Mouse (Mus musculus) embryonic facial prominence, embryonic 10.5 days (tissue): ENCODE measurements around the gene Espn. TPM values are rescaled to one million over a fixed set of nuclear protein-coding genes. Genes with fewer than 3 reads are reported as not detected.

ENCODE experiments used
- DNase-seq: peaks from one replicate; pipeline ENCODE4 v3.0.0-alpha.2; 2017; ENCODE audit warnings: low spot score
- H3K27ac ChIP-seq: fragments of 300-500 bp; sonication (generic); replicated peaks from 2 replicates; pipeline ENCODE4 v1.5.1; 2016; ENCODE audit warnings: mild to moderate bottlenecking
- H3K27me3 ChIP-seq: fragments of 300-500 bp; sonication (generic); replicated peaks from 2 replicates; pipeline ENCODE4 v1.6.1; 2016; ENCODE audit warnings: low read depth, mild to moderate bottlenecking; ENCODE audit not compliant: poor library complexity, severe bottlenecking
- H3K36me3 ChIP-seq: fragments of 300-500 bp; sonication (generic); replicated peaks from 2 replicates; pipeline ENCODE4 v1.6.1; 2016; ENCODE audit warnings: mild to moderate bottlenecking, moderate library complexity
- H3K4me1 ChIP-seq: fragments of 300-500 bp; sonication (generic); 2 replicates; pipeline ENCODE4 v1.6.1; 2016
- H3K4me3 ChIP-seq: fragments of 300-500 bp; sonication (generic); 2 replicates; pipeline ENCODE4 v1.5.1; 2016; ENCODE audit warnings: mild to moderate bottlenecking, moderate library complexity
- H3K9me3 ChIP-seq: fragments of 300-500 bp; sonication (generic); 2 replicates; pipeline ENCODE4 v1.6.1; 2016; ENCODE audit warnings: mild to moderate bottlenecking
- WGBS: fragments of 180-500 bp; shearing (Covaris S2); methylation state at CpG from one replicate; pipeline ENCODE4 v1.1.7; 2016; 5-methylcytosine and 5-hydroxymethylcytosine counted together
- polyA plus RNA-seq: library from polyadenylated mRNA; unstranded; fragments of >200 nt; fragmentation: Nextera tagmentation; extraction: Ambion mirVana; gene quantifications from 2 replicates; pipeline ENCODE4 v1.2.1, GENCODE M21; 2016

The Espn gene
- polyA plus RNA-seq, 1 experiment from 2014 or later: 10.3 TPM

GRCm38 (mm10) chr4:152096927-152097326 is 55.2 kb downstream of the Espn start:
- DNase-seq: no peak
- no peaks in the 10 kb centered on the region for H3K9me3 ChIP-seq
- H3K27me3 ChIP-seq: peaks cover 13% of the 10 kb centered on the region
- H3K4me1 ChIP-seq: peaks cover 68% of the 10 kb centered on the region
- WGBS: 41% methylated on average over 6 of the region's 6 CpGs
- peak overlapping the region; percentile 52; the same call in 1 of the 2 replicates for H3K27ac ChIP-seq
- peaks cover 4% of the 10 kb centered on the region for H3K36me3 ChIP-seq
- peak overlapping the region; percentile 23 for H3K4me3 ChIP-seq

- peak overlapping the region; percentile 52; the same call in 1 of the 2 replicates for H3K27ac ChIP-seq
- DNase-seq: peak; percentile 73
- peaks cover 13% of the 10 kb centered on the region for H3K27me3 ChIP-seq
- WGBS: 13% methylated on average over 27 of the region's 27 CpGs
- peaks cover 2% of the 10 kb centered on the region; the same call in 1 of the 2 replicates for H3K36me3 ChIP-seq
- no peaks in the 10 kb centered on the region for H3K9me3 ChIP-seq
- H3K4me3 ChIP-seq: peak overlapping the region; percentile 23
- H3K4me1 ChIP-seq: peaks cover 61% of the 10 kb centered on the region
Observed at GRCm38 (mm10) chr4:152095937-152096910, 55.9 kb downstream of the Espn start.

- H3K27me3 ChIP-seq: peaks cover 13% of the 10 kb centered on the region
- H3K4me1 ChIP-seq: peaks cover 52% of the 10 kb centered on the region
- no peak overlapping the region for H3K4me3 ChIP-seq
- H3K27ac ChIP-seq: no peak overlapping the region
- WGBS: 91% methylated on average over 12 of the region's 12 CpGs
- H3K9me3 ChIP-seq: no peaks in the 10 kb centered on the region
- no peak for DNase-seq
- H3K36me3 ChIP-seq: peaks cover 2% of the 10 kb centered on the region; the same call in 1 of the 2 replicates
Observed at GRCm38 (mm10) chr4:152094233-152094632, 57.9 kb downstream of the Espn start.

GRCm38 (mm10) chr4:152092751-152093293 is 59.3 kb downstream of the Espn start:
- Histone ChIP-seq H3K36me3 (peaks cover 2% of the 10 kb centered on the region; the same call in 1 of the 2 replicates), H3K27me3 (peaks cover 23% of the 10 kb centered on the region), H3K4me3 (no peak overlapping the region), H3K4me1 (peaks cover 50% of the 10 kb centered on the region), H3K27ac (no peak overlapping the region; the same call in 1 of the 2 replicates), H3K9me3 (no peaks in the 10 kb centered on the region)
- 76% methylated on average over 8 of the region's 8 CpGs for WGBS
- DNase-seq: no peak

- Histone ChIP-seq H3K27me3 (peaks cover 19% of the 10 kb centered on the region), H3K4me1 (peaks cover 42% of the 10 kb centered on the region), H3K4me3 (no peak overlapping the region), H3K9me3 (no peaks in the 10 kb centered on the region), H3K36me3 (peaks cover 2% of the 10 kb centered on the region; the same call in 1 of the 2 replicates), H3K27ac (no peak overlapping the region)
- 79% methylated on average over 9 of the region's 9 CpGs for WGBS
- DNase-seq: no peak
Observed at GRCm38 (mm10) chr4:152090191-152090590, 62.0 kb downstream of the Espn start.

- peak overlapping the region; percentile 91; the same call in 1 of the 2 replicates for H3K4me3 ChIP-seq
Observed at GRCm38 (mm10) chr4:152088556-152089120, 63.5 kb downstream of the Espn start.

GRCm38 (mm10) chr4:152088133-152088532 is 64.0 kb downstream of the Espn start:
- DNase-seq: no peak
- Histone ChIP-seq H3K27me3 (peaks cover 35% of the 10 kb centered on the region), H3K4me3 (peak overlapping the region; percentile 91), H3K9me3 (no peaks in the 10 kb centered on the region), H3K36me3 (no peaks in the 10 kb centered on the region; the same call in 1 of the 2 replicates), H3K4me1 (peaks cover 47% of the 10 kb centered on the region), H3K27ac (no peak overlapping the region)
- 41% methylated on average over 4 of the region's 4 CpGs for WGBS

More at GRCm38 (mm10) chr4:152088556-152089120, 63.5 kb downstream of the Espn start:
- 50% methylated on average over 8 of the region's 8 CpGs for WGBS
- H3K27me3 ChIP-seq: peaks cover 34% of the 10 kb centered on the region
- DNase-seq: no peak
- peaks cover 47% of the 10 kb centered on the region for H3K4me1 ChIP-seq
- no peaks in the 10 kb centered on the region for H3K9me3 ChIP-seq
- H3K27ac ChIP-seq: no peak overlapping the region
- no peaks in the 10 kb centered on the region; the same call in 1 of the 2 replicates for H3K36me3 ChIP-seq

- Histone ChIP-seq H3K9me3 (no peaks in the 10 kb centered on the region), H3K4me1 (peaks cover 40% of the 10 kb centered on the region), H3K27me3 (peaks cover 35% of the 10 kb centered on the region), H3K4me3 (peak overlapping the region; percentile 91), H3K27ac (peak overlapping the region; percentile 91), H3K36me3 (no peaks in the 10 kb centered on the region; the same call in 1 of the 2 replicates)
- peak; percentile 44 for DNase-seq
- WGBS: 4% methylated on average over 12 of the region's 12 CpGs
Observed at GRCm38 (mm10) chr4:152087211-152088081, 64.7 kb downstream of the Espn start.

GRCm38 (mm10) chr4:152086505-152087210 is 65.5 kb downstream of the Espn start:
- no peaks in the 10 kb centered on the region for H3K9me3 ChIP-seq
- WGBS: under 1% methylated on average over 91 of the region's 92 CpGs
- H3K36me3 ChIP-seq: no peaks in the 10 kb centered on the region; the same call in 1 of the 2 replicates

GRCm38 (mm10) chr4:152084616-152085015 is 67.6 kb downstream of the Espn start:
- peaks cover 35% of the 10 kb centered on the region for H3K27me3 ChIP-seq
- no peak for DNase-seq
- H3K9me3 ChIP-seq: no peaks in the 10 kb centered on the region
- H3K36me3 ChIP-seq: no peaks in the 10 kb centered on the region; the same call in 1 of the 2 replicates
- H3K27ac ChIP-seq: no peak overlapping the region
- H3K4me1 ChIP-seq: peaks cover 32% of the 10 kb centered on the region
- 85% methylated on average over 7 of the region's 7 CpGs for WGBS
- no peak overlapping the region for H3K4me3 ChIP-seq

More at GRCm38 (mm10) chr4:152086505-152087210, 65.5 kb downstream of the Espn start:
- Histone ChIP-seq H3K27ac (peak overlapping the region; percentile 91), H3K4me1 (peaks cover 36% of the 10 kb centered on the region), H3K27me3 (peaks cover 35% of the 10 kb centered on the region), H3K4me3 (peak overlapping the region; percentile 91)
- DNase-seq: peak; percentile 77

GRCm38 (mm10) chr4:152083611-152084220 is 68.5 kb downstream of the Espn start:
- DNase-seq: no peak
- H3K9me3 ChIP-seq: no peaks in the 10 kb centered on the region
- no peak overlapping the region; the same call in 1 of the 2 replicates for H3K27ac ChIP-seq
- H3K4me3 ChIP-seq: no peak overlapping the region
- peaks cover 29% of the 10 kb centered on the region for H3K4me1 ChIP-seq
- peaks cover 33% of the 10 kb centered on the region for H3K27me3 ChIP-seq
- no peaks in the 10 kb centered on the region; the same call in 1 of the 2 replicates for H3K36me3 ChIP-seq
- WGBS: 65% methylated on average over 7 of the region's 7 CpGs
